Mouse (Mus musculus) CH12.LX (cell line): ENCODE data around the gene Evi5.

ENCODE experiments used
- BHLHE40 ChIP-seq: IDR thresholded peaks from 2 replicates; pipeline ENCODE4 v1.6.1; 2011; ENCODE audit warnings: mild to moderate bottlenecking, low read depth, low read length, improper control_type of control experiment
- CTCF ChIP-seq, 2 experiments: IDR thresholded peaks in 1 of 2; conservative IDR thresholded peaks in 1 of 2; 2 replicates each; pipeline ENCODE4 v1.5.1; 2011 to 2012; ENCODE audit warnings: low read depth in 2 of 2, low read length in 2 of 2, improper control_type of control experiment in 1 of 2, inconsistent platforms in 1 of 2, mild to moderate bottlenecking in 1 of 2, moderate library complexity in 1 of 2
- ETS1 ChIP-seq: conservative IDR thresholded peaks from 2 replicates; pipeline ENCODE4 v1.6.1; 2012; ENCODE audit warnings: low read depth, mild to moderate bottlenecking, inconsistent platforms, low read length, improper control_type of control experiment, moderate library complexity
- GABPA ChIP-seq: IDR thresholded peaks from 2 replicates; pipeline ENCODE4 v1.6.1; 2012; ENCODE audit warnings: low read depth, low read length, improper control_type of control experiment, inconsistent platforms; ENCODE audit not compliant: insufficient replicate concordance
- JUND ChIP-seq: conservative IDR thresholded peaks from 2 replicates; pipeline ENCODE4 v1.6.1; 2011; ENCODE audit warnings: low read depth, low read length, improper control_type of control experiment
- MAFK ChIP-seq: IDR thresholded peaks from 2 replicates; pipeline ENCODE4 v1.6.1; 2011; ENCODE audit warnings: low read length, improper control_type of control experiment; ENCODE audit not compliant: insufficient replicate concordance
- POLR2A ChIP-seq: IDR thresholded peaks from 2 replicates; pipeline ENCODE4 v1.6.1; 2011; ENCODE audit warnings: low read depth, mild to moderate bottlenecking, improper control_type of control experiment, low read length
- POLR2AphosphoS2 ChIP-seq: IDR thresholded peaks from 2 replicates; pipeline ENCODE4 v1.6.1; 2011; ENCODE audit warnings: low read depth, low read length, improper control_type of control experiment
- RAD21 ChIP-seq: IDR thresholded peaks from 2 replicates; pipeline ENCODE4 v1.6.1; 2011; ENCODE audit warnings: low read depth, mild to moderate bottlenecking, low read length, improper control_type of control experiment, moderate library complexity
- USF1 ChIP-seq: IDR thresholded peaks from 2 replicates; pipeline ENCODE4 v1.6.1; 2014; ENCODE audit warnings: low read depth, mild to moderate bottlenecking, inconsistent platforms, low read length, improper control_type of control experiment
- USF2 ChIP-seq: conservative IDR thresholded peaks from 2 replicates; pipeline ENCODE4 v1.6.1; 2011; ENCODE audit warnings: low read depth, low read length, improper control_type of control experiment
- ZNF384 ChIP-seq: IDR thresholded peaks from 2 replicates; pipeline ENCODE4 v1.6.1; 2012; ENCODE audit warnings: low read depth, low read length, improper control_type of control experiment, inconsistent platforms

DNA sequence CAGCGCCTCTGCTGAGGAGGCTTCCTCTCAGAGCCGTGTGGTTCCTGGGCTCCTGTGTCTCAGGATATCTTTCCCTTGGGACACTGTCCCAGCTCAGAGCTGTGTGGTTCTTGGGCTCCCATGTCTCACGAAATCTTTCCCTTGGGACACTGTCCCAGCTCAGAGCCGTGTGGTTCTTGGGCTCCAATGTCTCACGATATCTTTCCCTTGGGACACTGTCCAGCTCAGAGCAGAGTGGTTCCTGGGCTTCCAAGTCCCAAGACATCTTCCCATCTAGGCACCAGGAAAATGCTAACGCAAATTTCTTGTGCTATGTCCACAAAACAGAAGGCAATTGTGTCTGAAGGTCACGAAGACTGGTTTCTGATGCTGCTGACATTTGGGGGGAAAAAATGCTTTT lies 19.8 kb upstream of the Evi5 start:
- no peak for TF ChIP-seq ZNF384
- TF ChIP-seq POLR2A, result no peak
- no peak for TF ChIP-seq RAD21
- TF ChIP-seq BHLHE40, result no peak
- no peak for TF ChIP-seq POLR2AphosphoS2
- no peak for TF ChIP-seq CTCF (conservative IDR thresholded peaks at IDR 0.05 in 1 of 2, IDR thresholded peaks at IDR 0.05 in 1 of 2; ENCODE audit: low read depth in 2 of 2, low read length in 2 of 2)
- no peak for TF ChIP-seq USF2
- no peak for TF ChIP-seq MAFK
- TF ChIP-seq USF1, result no peak
- no peak for TF ChIP-seq ETS1
- TF ChIP-seq GABPA, result no peak
- TF ChIP-seq JUND, result no peak
